Mouse (Mus musculus) forebrain, embryonic 16.5 days (tissue): ENCODE data around the gene Skp2. TPM values are rescaled to one million over a fixed set of nuclear protein-coding genes. Genes with fewer than 3 reads are reported as not detected.
A peak's percentile ranks its signal among the peaks of the same experiment; 100 is the strongest.

Source experiments
- ATAC-seq: fragments of 200-750 bp; cut with Nextera tagmentation; 2 replicates; pipeline ENCODE4 v1.8.0; 2017; ENCODE audit warnings: mild to moderate bottlenecking, moderate library complexity
- H3K27ac ChIP-seq: fragments of 300-500 bp; sonication (generic); 2 replicates; pipeline ENCODE4 v1.5.1; 2014; ENCODE audit warnings: low read length, control low read depth
- H3K27me3 ChIP-seq: fragments of 300-500 bp; sonication (generic); replicated peaks from 2 replicates; pipeline ENCODE4 v1.6.1; 2014; ENCODE audit warnings: low read length; ENCODE audit not compliant: control insufficient read depth, insufficient read depth
- H3K36me3 ChIP-seq: fragments of 300-500 bp; sonication (generic); 2 replicates; pipeline ENCODE4 v1.6.1; 2014; ENCODE audit not compliant: control insufficient read depth, insufficient read depth
- H3K4me1 ChIP-seq: fragments of 300-500 bp; sonication (generic); replicated peaks from 2 replicates; pipeline ENCODE4 v1.6.1; 2014; ENCODE audit warnings: low read length; ENCODE audit not compliant: control insufficient read depth, insufficient read depth
- H3K4me2 ChIP-seq: fragments of 300-500 bp; sonication (generic); 2 replicates; pipeline ENCODE4 v1.6.1; 2014; ENCODE audit warnings: mild to moderate bottlenecking, low read length, control low read depth
- H3K4me3 ChIP-seq: fragments of 300-500 bp; sonication (generic); replicated peaks from 2 replicates; pipeline ENCODE4 v1.5.1; 2014; ENCODE audit warnings: mild to moderate bottlenecking, low read length, control low read depth
- H3K9ac ChIP-seq: fragments of 300-500 bp; sonication (generic); replicated peaks from 2 replicates; pipeline ENCODE4 v1.6.1; 2014; ENCODE audit warnings: low read depth, low read length, control low read depth
- H3K9me3 ChIP-seq: fragments of 300-500 bp; sonication (generic); 2 replicates; pipeline ENCODE4 v1.6.1; 2016; ENCODE audit warnings: low read length; ENCODE audit not compliant: control insufficient read depth
- WGBS: fragments of 180-500 bp; shearing (Covaris S2); extraction: QIAGEN DNeasy Blood & Tissue Kit; methylation state at CpG from one replicate; pipeline ENCODE4 v1.1.7; 2014; 5-methylcytosine and 5-hydroxymethylcytosine counted together
- polyA plus RNA-seq: library from polyadenylated mRNA; unstranded; fragments of >200 nt; fragmentation: Nextera tagmentation; extraction: Ambion mirVana; gene quantifications from 2 replicates; pipeline ENCODE4 v1.2.1, GENCODE M21; 2015

The Skp2 gene
- polyA plus RNA-seq, 1 experiment from 2014 or later, result 35.0 TPM

GRCm38 (mm10) chr15:9081294-9081693 is 73.9 kb downstream of the Skp2 start:
- H3K27ac ChIP-seq, result no peak overlapping the region
- H3K4me1 ChIP-seq, result no peaks in the 10 kb centered on the region
- H3K9me3 ChIP-seq, result no peaks in the 10 kb centered on the region
- no peak; the same call in 1 of the 2 replicates for ATAC-seq
- 89% methylated on average over 3 of the region's 3 CpGs for WGBS
- H3K9ac ChIP-seq, result no peak overlapping the region
- no peak overlapping the region for H3K4me3 ChIP-seq
- H3K27me3 ChIP-seq, result no peaks in the 10 kb centered on the region
- H3K4me2 ChIP-seq, result no peak overlapping the region
- H3K36me3 ChIP-seq, result no peaks in the 10 kb centered on the region

- 69% methylated on average over 4 of the region's 4 CpGs for WGBS
- Histone ChIP-seq H3K27me3 (no peaks in the 10 kb centered on the region), H3K4me1 (peaks cover 2% of the 10 kb centered on the region; the same call in 1 of the 2 replicates), H3K4me2 (no peak overlapping the region), H3K36me3 (no peaks in the 10 kb centered on the region), H3K27ac (no peak overlapping the region), H3K9ac (no peak overlapping the region), H3K9me3 (no peaks in the 10 kb centered on the region), H3K4me3 (no peak overlapping the region)
- no peak for ATAC-seq
These were observed 75.0 kb downstream of the Skp2 start for GRCm38 (mm10) chr15:9080206-9080605.

- Histone ChIP-seq H3K4me3 (no peak overlapping the region), H3K27me3 (no peaks in the 10 kb centered on the region), H3K27ac (no peak overlapping the region), H3K9ac (no peak overlapping the region), H3K9me3 (no peaks in the 10 kb centered on the region), H3K4me2 (no peak overlapping the region), H3K36me3 (no peaks in the 10 kb centered on the region), H3K4me1 (peaks cover 4% of the 10 kb centered on the region)
- WGBS, result 57% methylated on average over 5 of the region's 5 CpGs
- ATAC-seq, result no peak
These were observed 75.6 kb downstream of the Skp2 start for GRCm38 (mm10) chr15:9079626-9080025.

GRCm38 (mm10) chr15:9078481-9079300 is 76.5 kb downstream of the Skp2 start:
- no peak for ATAC-seq
- Histone ChIP-seq H3K4me1 (peaks cover 6% of the 10 kb centered on the region), H3K4me2 (no peak overlapping the region), H3K36me3 (no peaks in the 10 kb centered on the region), H3K4me3 (no peak overlapping the region), H3K27me3 (no peaks in the 10 kb centered on the region), H3K9me3 (no peaks in the 10 kb centered on the region), H3K27ac (no peak overlapping the region), H3K9ac (no peak overlapping the region)
- WGBS, result 81% methylated on average over 12 of the region's 12 CpGs

- Histone ChIP-seq H3K36me3 (no peaks in the 10 kb centered on the region), H3K9ac (no peak overlapping the region), H3K27me3 (no peaks in the 10 kb centered on the region), H3K4me2 (no peak overlapping the region), H3K27ac (no peak overlapping the region), H3K4me1 (peaks cover 22% of the 10 kb centered on the region), H3K4me3 (no peak overlapping the region), H3K9me3 (no peaks in the 10 kb centered on the region)
- no peak for ATAC-seq
- WGBS, result 78% methylated on average over 14 of the region's 14 CpGs
These were observed 79.5 kb downstream of the Skp2 start for GRCm38 (mm10) chr15:9075608-9076200.

- Histone ChIP-seq H3K9ac (no peak overlapping the region), H3K9me3 (no peaks in the 10 kb centered on the region), H3K36me3 (no peaks in the 10 kb centered on the region), H3K4me1 (peaks cover 24% of the 10 kb centered on the region), H3K27ac (no peak overlapping the region), H3K27me3 (no peaks in the 10 kb centered on the region), H3K4me2 (no peak overlapping the region), H3K4me3 (no peak overlapping the region)
- 19% methylated on average over 4 of the region's 4 CpGs for WGBS
- no peak for ATAC-seq
These were observed 80.6 kb downstream of the Skp2 start for GRCm38 (mm10) chr15:9074671-9075070.

- Histone ChIP-seq H3K27me3 (no peaks in the 10 kb centered on the region), H3K4me3 (no peak overlapping the region), H3K4me2 (no peak overlapping the region), H3K4me1 (peaks cover 24% of the 10 kb centered on the region), H3K9ac (no peak overlapping the region), H3K27ac (no peak overlapping the region), H3K36me3 (no peaks in the 10 kb centered on the region), H3K9me3 (no peaks in the 10 kb centered on the region)
- 18% methylated on average over 2 of the region's 2 CpGs for WGBS
- ATAC-seq, result no peak
These were observed 81.1 kb downstream of the Skp2 start for GRCm38 (mm10) chr15:9074139-9074538.

- no peak overlapping the region for H3K9ac ChIP-seq
- H3K9me3 ChIP-seq, result no peaks in the 10 kb centered on the region
- H3K27ac ChIP-seq, result no peak overlapping the region
- H3K4me2 ChIP-seq, result no peak overlapping the region
- no peaks in the 10 kb centered on the region for H3K36me3 ChIP-seq
- H3K4me3 ChIP-seq, result no peak overlapping the region
- peaks cover 24% of the 10 kb centered on the region for H3K4me1 ChIP-seq
- H3K27me3 ChIP-seq, result no peaks in the 10 kb centered on the region
- 67% methylated on average over 5 of the region's 5 CpGs for WGBS
- ATAC-seq, result no peak
These were observed 81.5 kb downstream of the Skp2 start for GRCm38 (mm10) chr15:9073684-9074083.

- 57% methylated on average over 12 of the region's 12 CpGs for WGBS
- Histone ChIP-seq H3K27me3 (no peaks in the 10 kb centered on the region), H3K27ac (no peak overlapping the region), H3K4me3 (peak overlapping the region; percentile 97), H3K4me2 (peak overlapping the region; percentile 89), H3K4me1 (peaks cover 24% of the 10 kb centered on the region), H3K36me3 (no peaks in the 10 kb centered on the region), H3K9ac (no peak overlapping the region), H3K9me3 (no peaks in the 10 kb centered on the region)
- no peak for ATAC-seq
These were observed 82.1 kb downstream of the Skp2 start for GRCm38 (mm10) chr15:9073067-9073608.
